Mouse (Mus musculus) kidney, embryonic 14.5 days (tissue): ENCODE data around the gene Ly6g6c. TPM values are rescaled to one million over a fixed set of nuclear protein-coding genes. Genes with fewer than 3 reads are reported as not detected.

ENCODE experiments used
- ATAC-seq: fragments of 200-750 bp; cut with Nextera tagmentation; 2 replicates; pipeline ENCODE4 v1.8.0; 2017; ENCODE audit warnings: moderate number of reproducible peaks, mild to moderate bottlenecking, moderate TSS enrichment, moderate library complexity; ENCODE audit not compliant: low FRiP score, low TSS enrichment
- H3K27ac ChIP-seq: fragments of 300-500 bp; sonication (generic); 2 replicates; pipeline ENCODE4 v1.5.1; 2014; ENCODE audit warnings: low read depth, mild to moderate bottlenecking, low read length, moderate library complexity, mixed read lengths
- H3K27me3 ChIP-seq: fragments of 300-500 bp; sonication (generic); 2 replicates; pipeline ENCODE4 v1.6.1; 2014; ENCODE audit warnings: mild to moderate bottlenecking, low read length; ENCODE audit not compliant: control insufficient read depth, insufficient read depth
- H3K36me3 ChIP-seq: fragments of 300-500 bp; sonication (generic); 2 replicates; pipeline ENCODE4 v1.6.1; 2014; ENCODE audit warnings: low read length, mixed read lengths; ENCODE audit not compliant: control insufficient read depth, insufficient read depth
- H3K4me1 ChIP-seq: fragments of 300-500 bp; sonication (generic); 2 replicates; pipeline ENCODE4 v1.6.1; 2014; ENCODE audit warnings: low read length, mixed read lengths; ENCODE audit not compliant: control insufficient read depth, insufficient read depth
- H3K4me2 ChIP-seq: fragments of 300-500 bp; sonication (generic); replicated peaks from 2 replicates; pipeline ENCODE4 v1.6.1; 2014; ENCODE audit warnings: low read depth, mild to moderate bottlenecking, low read length
- H3K4me3 ChIP-seq: fragments of 300-500 bp; sonication (generic); 2 replicates; pipeline ENCODE4 v1.5.1; 2014; ENCODE audit warnings: mild to moderate bottlenecking, low read length
- H3K9ac ChIP-seq: fragments of 300-500 bp; sonication (generic); 2 replicates; pipeline ENCODE4 v1.6.1; 2014; ENCODE audit warnings: low read depth, mild to moderate bottlenecking, low read length, moderate library complexity
- H3K9me3 ChIP-seq: fragments of 300-500 bp; sonication (generic); 2 replicates; pipeline ENCODE4 v1.6.1; 2016; ENCODE audit warnings: low read length; ENCODE audit not compliant: control insufficient read depth
- WGBS: fragments of 180-500 bp; shearing (Covaris S2); extraction: QIAGEN DNeasy Blood & Tissue Kit; methylation state at CpG from one replicate; pipeline ENCODE4 v1.1.7; 2014; 5-methylcytosine and 5-hydroxymethylcytosine counted together
- polyA plus RNA-seq: library from polyadenylated mRNA; unstranded; fragments of >200 nt; fragmentation: Nextera tagmentation; extraction: Ambion mirVana; gene quantifications from 2 replicates; pipeline ENCODE4 v1.2.1, GENCODE M21; 2014

Ly6g6c gene
- polyA plus RNA-seq, 1 experiment from 2014 or later: 0.30 TPM

- Histone ChIP-seq H3K4me2 (no peak overlapping the region), H3K27me3 (no peaks in the 10 kb centered on the region), H3K9me3 (no peaks in the 10 kb centered on the region), H3K9ac (no peak overlapping the region), H3K4me3 (no peak overlapping the region), H3K4me1 (peaks cover 22% of the 10 kb centered on the region), H3K36me3 (no peaks in the 10 kb centered on the region), H3K27ac (peak overlapping the region; percentile 62; the same call in 1 of the 2 replicates)
- ATAC-seq: no peak
- WGBS: 78% methylated on average over 4 of the region's 4 CpGs
Observed at GRCm38 (mm10) chr17:35043794-35044193, 21.4 kb upstream of the Ly6g6c start.

DNA sequence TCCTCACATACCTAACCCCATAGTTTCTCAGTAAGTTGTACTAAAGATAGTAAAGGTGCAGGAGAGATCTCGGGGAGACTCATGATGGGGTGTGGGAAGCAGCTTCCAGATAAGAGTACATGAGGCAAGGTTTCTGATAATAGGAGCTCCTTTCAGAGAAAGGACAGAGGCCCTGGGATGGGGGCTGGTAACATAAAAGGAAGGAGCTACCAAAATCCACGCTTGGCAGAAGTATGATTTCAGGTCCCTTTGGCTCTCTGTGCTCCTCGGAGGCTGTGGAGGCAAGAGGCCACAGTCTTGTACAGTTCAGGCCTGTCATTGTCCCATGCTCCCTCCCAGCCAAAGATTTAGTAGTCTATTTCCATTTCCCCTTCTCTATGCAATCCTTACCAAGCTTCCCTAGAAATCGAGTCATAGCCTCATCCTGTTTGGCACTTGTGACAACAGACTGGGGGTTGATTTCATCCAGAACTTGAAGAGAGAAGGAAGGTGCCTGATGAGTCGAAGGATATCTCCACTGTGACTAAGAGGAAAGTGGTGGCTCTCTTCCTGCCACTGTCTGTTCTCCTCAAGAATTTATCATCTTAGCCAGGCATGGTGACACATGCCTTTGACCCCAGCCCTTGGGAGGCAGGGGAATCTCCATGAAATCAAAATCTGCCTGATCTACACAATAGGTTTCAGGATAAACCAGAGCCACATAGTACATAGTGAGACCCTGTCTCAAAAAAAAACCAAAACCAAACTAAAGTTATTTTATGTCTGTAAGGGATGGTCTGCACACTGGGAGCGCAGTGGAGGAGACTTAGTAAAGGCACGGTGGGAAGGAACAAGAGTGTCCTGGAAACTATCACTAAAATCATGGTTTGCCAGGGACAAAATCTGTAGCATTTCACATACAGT is 20.0 kb upstream of the Ly6g6c start:
- Histone ChIP-seq H3K4me3 (peak overlapping the region; percentile 62), H3K4me1 (peaks cover 31% of the 10 kb centered on the region), H3K27me3 (no peaks in the 10 kb centered on the region), H3K9ac (no peak overlapping the region), H3K36me3 (no peaks in the 10 kb centered on the region), H3K9me3 (no peaks in the 10 kb centered on the region), H3K4me2 (peak overlapping the region; percentile 98), H3K27ac (peak overlapping the region; percentile 88)
- ATAC-seq: no peak
- WGBS: 81% methylated on average over 7 of the region's 7 CpGs

DNA sequence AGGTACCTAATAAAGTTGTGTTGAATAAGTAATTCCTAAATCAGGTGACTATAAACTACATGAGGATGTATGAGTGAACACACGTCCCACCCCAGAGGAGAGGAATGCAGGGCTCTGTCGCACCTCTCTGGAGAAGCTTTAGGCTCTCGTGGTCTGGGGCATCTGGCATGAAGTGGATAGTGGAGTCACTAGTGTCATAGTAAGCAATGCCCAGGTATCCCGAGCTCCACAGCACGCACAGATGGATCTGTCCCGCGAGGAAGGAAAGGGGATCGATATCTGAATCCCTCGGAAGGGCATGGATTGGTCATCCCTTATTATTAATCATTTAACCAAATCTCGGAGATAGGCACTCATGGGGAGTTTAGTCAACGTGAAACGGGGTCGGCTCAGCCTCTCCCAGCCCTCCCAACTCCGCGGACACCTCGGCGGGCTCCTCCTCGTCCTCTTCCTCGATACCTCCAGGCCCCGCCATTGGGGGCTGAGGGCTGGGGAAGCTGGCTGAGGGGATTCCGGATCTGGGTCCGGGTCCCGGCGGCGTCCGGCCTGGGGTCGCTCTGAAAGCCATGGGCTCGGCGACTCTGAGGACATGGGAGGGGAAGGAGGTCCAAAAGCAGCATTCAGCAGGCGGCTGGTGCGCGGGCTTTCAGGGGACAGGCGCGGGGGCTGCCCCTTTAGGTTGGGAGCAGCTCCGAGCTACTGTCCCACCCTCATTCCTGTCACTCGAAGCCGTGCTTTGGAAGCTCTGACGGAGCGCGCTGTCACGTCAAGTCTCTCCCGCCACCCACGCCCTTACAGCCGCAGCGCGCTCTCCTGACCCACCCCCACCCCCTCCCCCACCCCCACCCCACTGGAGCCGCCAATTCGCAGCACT is 19.1 kb upstream of the Ly6g6c start:
- Histone ChIP-seq H3K4me2 (peak overlapping the region; percentile 98), H3K4me1 (peaks cover 31% of the 10 kb centered on the region), H3K9ac (peak overlapping the region; percentile 89), H3K27ac (peak overlapping the region; percentile 88), H3K9me3 (no peaks in the 10 kb centered on the region), H3K4me3 (peak overlapping the region; percentile 62), H3K36me3 (no peaks in the 10 kb centered on the region), H3K27me3 (no peaks in the 10 kb centered on the region)
- WGBS: 3% methylated on average over 47 of the region's 48 CpGs
- no peak; the same call in 1 of the 2 replicates for ATAC-seq

GRCm38 (mm10) chr17:35046681-35047455 is 18.3 kb upstream of the Ly6g6c start, which contains the start of gene Msh5:
TSS of gene Msh5 (minus strand) at chr17:35046745.
- Histone ChIP-seq H3K27me3 (no peaks in the 10 kb centered on the region), H3K4me1 (peaks cover 31% of the 10 kb centered on the region), H3K27ac (peak within 1 kb of the TSS; percentile 100), H3K36me3 (no peaks in the 10 kb centered on the region), H3K9me3 (no peaks in the 10 kb centered on the region), H3K4me3 (peak within 1 kb of the TSS; percentile 62), H3K4me2 (peak within 1 kb of the TSS; percentile 98), H3K9ac (peak within 1 kb of the TSS; percentile 89)
- WGBS: 2% methylated on average over 33 of the region's 33 CpGs
- peak; percentile 93 for ATAC-seq

DNA sequence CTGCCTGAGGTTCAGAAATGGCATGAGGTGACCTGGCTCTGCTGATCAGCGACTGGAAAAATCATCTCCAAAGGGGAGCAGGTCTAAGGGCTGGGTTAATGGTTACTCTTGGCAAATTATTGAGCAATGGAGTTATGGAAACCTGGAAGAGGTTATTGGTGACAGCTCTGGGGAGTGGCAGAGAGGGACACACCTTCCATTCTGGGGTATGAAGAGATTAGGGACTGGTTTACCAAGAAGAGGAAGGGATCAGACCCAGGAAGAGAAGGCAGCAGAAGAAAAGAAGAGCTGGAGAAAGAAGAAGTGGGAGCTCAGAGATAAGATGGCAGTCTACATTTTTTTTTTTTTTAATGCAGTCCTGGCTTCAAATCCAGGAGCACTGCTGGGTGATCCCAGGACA is 17.5 kb upstream of the Ly6g6c start:
- ATAC-seq: no peak
- Histone ChIP-seq H3K9me3 (no peaks in the 10 kb centered on the region), H3K36me3 (peaks cover 5% of the 10 kb centered on the region), H3K4me3 (no peak overlapping the region), H3K27ac (peak overlapping the region; percentile 100), H3K9ac (no peak overlapping the region), H3K4me1 (peaks cover 36% of the 10 kb centered on the region), H3K4me2 (peak overlapping the region; percentile 98; the same call in 1 of the 2 replicates), H3K27me3 (no peaks in the 10 kb centered on the region)
- 33% methylated on average over 1 of the region's 1 CpGs for WGBS

DNA sequence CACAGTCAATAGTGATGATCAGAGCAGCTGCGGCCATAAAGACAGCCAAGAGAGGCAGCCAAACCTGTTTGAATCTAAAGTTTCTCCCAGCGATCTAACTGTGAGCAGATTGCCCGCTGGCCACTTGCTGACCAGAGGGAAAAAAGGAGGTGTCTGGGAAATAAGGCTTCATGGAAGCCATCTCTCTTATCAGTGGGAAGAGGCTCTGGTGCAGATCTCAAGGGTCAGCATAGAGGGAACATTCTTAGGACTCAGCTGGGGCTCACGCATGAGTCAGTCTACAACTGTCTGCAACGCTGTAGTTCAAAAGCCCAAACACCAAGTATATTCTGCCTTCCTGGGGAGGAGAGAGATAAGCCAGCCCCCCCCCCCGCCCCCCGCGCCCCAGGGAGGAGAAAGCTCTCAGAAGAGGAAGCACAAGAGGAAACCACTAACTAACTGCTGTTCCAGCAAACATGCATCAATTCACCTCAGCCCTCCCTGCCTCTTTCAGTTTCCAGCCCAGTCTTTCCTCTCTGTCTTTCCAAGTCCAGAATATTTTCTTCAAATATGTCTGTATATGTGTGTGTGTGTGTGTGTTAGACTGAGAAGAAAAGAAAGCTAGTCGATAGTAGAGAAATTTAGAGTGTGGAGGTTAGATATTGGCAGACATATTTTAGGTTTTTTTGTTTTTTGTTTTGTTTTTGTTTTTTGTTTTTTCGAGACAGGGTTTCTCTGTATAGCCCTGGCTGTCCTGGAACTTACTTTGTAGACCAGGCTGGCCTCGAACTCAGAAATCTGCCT is 16.8 kb upstream of the Ly6g6c start:
- no peak overlapping the region for H3K4me3 ChIP-seq
- no peak for ATAC-seq
- peak overlapping the region; percentile 100 for H3K27ac ChIP-seq
- H3K27me3 ChIP-seq: no peaks in the 10 kb centered on the region
- H3K4me2 ChIP-seq: peak overlapping the region; percentile 6; the same call in 1 of the 2 replicates
- H3K4me1 ChIP-seq: peaks cover 36% of the 10 kb centered on the region
- H3K9me3 ChIP-seq: no peaks in the 10 kb centered on the region
- no peak overlapping the region; the same call in 1 of the 2 replicates for H3K9ac ChIP-seq
- H3K36me3 ChIP-seq: peaks cover 11% of the 10 kb centered on the region
- WGBS: 34% methylated on average over 11 of the region's 11 CpGs

- H3K9ac ChIP-seq: peak overlapping the region; percentile 80; the same call in 1 of the 2 replicates
Observed at GRCm38 (mm10) chr17:35048932-35049440, 16.2 kb upstream of the Ly6g6c start.

More at GRCm38 (mm10) chr17:35048932-35049440, 16.2 kb upstream of the Ly6g6c start:
- no peaks in the 10 kb centered on the region for H3K9me3 ChIP-seq
- peak overlapping the region; percentile 100 for H3K27ac ChIP-seq
- WGBS: 70% methylated on average over 5 of the region's 5 CpGs
- peak overlapping the region; percentile 60; the same call in 1 of the 2 replicates for H3K4me2 ChIP-seq
- H3K36me3 ChIP-seq: peaks cover 18% of the 10 kb centered on the region
- H3K4me3 ChIP-seq: peak overlapping the region; percentile 61; the same call in 1 of the 2 replicates
- peaks cover 36% of the 10 kb centered on the region for H3K4me1 ChIP-seq
- no peak for ATAC-seq
- H3K27me3 ChIP-seq: no peaks in the 10 kb centered on the region
